Mouse (Mus musculus) heart, adult 2 months (tissue): ENCODE results near the gene Ccdc189. TPM values are rescaled to one million over a fixed set of nuclear protein-coding genes. Genes with fewer than 3 reads are reported as not detected.

ENCODE experiments used
- DNase-seq, 2 experiments: peaks; one replicate each; pipeline ENCODE4 v3.0.0; 2021
- H3K27ac ChIP-seq: fragments of 200-600 bp; 2 replicates; pipeline ENCODE4 v1.8.1; 2022
- H3K27me3 ChIP-seq: fragments of 200-500 bp; 2 replicates; pipeline ENCODE4 v1.6.1; 2012; ENCODE audit warnings: mild to moderate bottlenecking, low read length, inconsistent platforms, mixed read lengths; ENCODE audit not compliant: control insufficient read depth, insufficient read depth
- H3K36me3 ChIP-seq: fragments of 200-500 bp; 2 replicates; pipeline ENCODE4 v1.6.1; 2012; ENCODE audit warnings: low read length, inconsistent platforms; ENCODE audit not compliant: control insufficient read depth, insufficient read depth
- H3K4me1 ChIP-seq: fragments of 200-500 bp; 2 replicates; pipeline ENCODE4 v1.6.1; 2011; ENCODE audit warnings: low read length; ENCODE audit not compliant: control insufficient read depth, insufficient read depth
- H3K4me3 ChIP-seq: fragments of 200-600 bp; 2 replicates; pipeline ENCODE4 v1.8.1; 2022
- H3K79me2 ChIP-seq: fragments of 200-500 bp; replicated peaks from 2 replicates; pipeline ENCODE4 v1.6.1; 2012; ENCODE audit warnings: mild to moderate bottlenecking, inconsistent platforms, low read length, moderate library complexity, mixed read lengths; ENCODE audit not compliant: control insufficient read depth, insufficient read depth
- H3K9ac ChIP-seq: fragments of 200-500 bp; 2 replicates; pipeline ENCODE4 v1.6.1; 2012; ENCODE audit warnings: low read depth, mild to moderate bottlenecking, control low read depth, inconsistent platforms, low read length, mixed read lengths
- CTCF ChIP-seq: fragments of 200-600 bp; IDR thresholded peaks from 2 replicates; pipeline ENCODE4 v1.8.1; 2022; ENCODE audit warnings: antibody characterized with exemption, mild to moderate bottlenecking, moderate library complexity
- EP300 ChIP-seq: fragments of 200-500 bp; IDR thresholded peaks from 2 replicates; pipeline ENCODE4 v1.6.1; 2011; ENCODE audit warnings: low read depth, low read length, control low read depth; ENCODE audit not compliant: insufficient read depth
- POLR2A ChIP-seq: fragments of 200-500 bp; IDR thresholded peaks from 2 replicates; pipeline ENCODE4 v1.6.1; 2011; ENCODE audit warnings: mild to moderate bottlenecking, low read depth, low read length, control low read depth; ENCODE audit not compliant: insufficient read depth
- WGBS: fragments of 180-500 bp; shearing (Covaris S2); methylation state at CpG from one replicate; pipeline ENCODE4 v1.1.7; 2018; 5-methylcytosine and 5-hydroxymethylcytosine counted together
- intact Hi-C: fragments of 180-260 bp; cut with DNase I; formaldehyde crosslinking; loops from one replicate; pipeline ENCODE4 v1.15.1; 2025
- polyA plus RNA-seq: library from polyadenylated mRNA; depleted of rRNA; stranded (reverse); fragments of >200 nt; gene quantifications from 2 replicates; pipeline ENCODE4 v1.2.3, GENCODE M21; 2012
- total RNA-seq, 2 experiments: library from RNA; stranded (reverse); gene quantifications; 2 replicates each; pipeline ENCODE4 v1.2.3; 2021

Ccdc189 gene
- total and polyA plus RNA-seq, 3 experiments = 10.4 to 11.7 (median 10.6) TPM

DNA sequence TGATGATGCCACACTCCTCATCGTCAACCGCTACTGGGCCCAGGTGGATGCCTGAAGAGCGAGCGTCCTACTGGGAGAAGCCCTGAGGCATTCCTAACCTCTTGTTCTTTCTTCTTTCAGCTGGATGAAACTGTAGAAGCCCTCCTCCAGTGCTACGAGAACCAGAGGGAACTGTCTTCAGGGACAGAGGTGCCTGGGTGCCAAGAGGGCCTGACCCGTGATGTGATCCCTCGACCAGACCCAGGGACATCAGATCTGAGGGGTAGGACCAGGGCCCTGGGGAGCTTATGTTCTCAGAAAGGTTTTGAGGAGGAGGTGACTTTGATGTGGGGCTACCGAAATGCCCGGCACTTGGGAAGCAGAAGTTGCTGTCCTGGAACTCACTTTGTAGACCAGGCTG lies 1.2 kb upstream of the Ccdc189 start:
- DNase-seq = no peak
- peak overlapping the region; percentile 96; the same call in 1 of the 2 replicates for H3K4me3 ChIP-seq
- no peaks in the 10 kb centered on the region for H3K36me3 ChIP-seq
- no peaks in the 10 kb centered on the region for H3K27me3 ChIP-seq
- no peak for TF ChIP-seq CTCF
- TF ChIP-seq EP300 = no peak
- TF ChIP-seq POLR2A = no peak
- H3K9ac ChIP-seq = no peak overlapping the region
- intact Hi-C loops = loop anchor here (2.0 to 5.0 kb wide), 4 partner anchors 17 to 178 kb away; partner anchors contain the start of genes Bcl7c, Orai3, Phkg2 and Srcap
- no peak overlapping the region for H3K27ac ChIP-seq
- peaks cover 8% of the 10 kb centered on the region for H3K4me1 ChIP-seq
- WGBS = 85% methylated on average over 9 of the region's 9 CpGs
- no peaks in the 10 kb centered on the region for H3K79me2 ChIP-seq

GRCm38 (mm10) chr7:127588901-127589300 lies 506 bp upstream of the Ccdc189 start:
- no peaks in the 10 kb centered on the region for H3K36me3 ChIP-seq
- intact Hi-C loops = loop anchor here (2.0 to 5.0 kb wide), 4 partner anchors 16 to 178 kb away; partner anchors contain the start of genes Bcl7c, Orai3, Phkg2 and Srcap
- H3K27ac ChIP-seq = peak overlapping the region; percentile 75
- H3K9ac ChIP-seq = peak overlapping the region; percentile 72
- no peaks in the 10 kb centered on the region for H3K27me3 ChIP-seq
- no peaks in the 10 kb centered on the region for H3K79me2 ChIP-seq
- no peak for TF ChIP-seq POLR2A
- no peak for TF ChIP-seq CTCF
- no peak for TF ChIP-seq EP300
- peaks cover 8% of the 10 kb centered on the region for H3K4me1 ChIP-seq
- DNase-seq = no peak
- 3% methylated on average over 29 of the region's 29 CpGs for WGBS
- H3K4me3 ChIP-seq = peak overlapping the region; percentile 96

DNA sequence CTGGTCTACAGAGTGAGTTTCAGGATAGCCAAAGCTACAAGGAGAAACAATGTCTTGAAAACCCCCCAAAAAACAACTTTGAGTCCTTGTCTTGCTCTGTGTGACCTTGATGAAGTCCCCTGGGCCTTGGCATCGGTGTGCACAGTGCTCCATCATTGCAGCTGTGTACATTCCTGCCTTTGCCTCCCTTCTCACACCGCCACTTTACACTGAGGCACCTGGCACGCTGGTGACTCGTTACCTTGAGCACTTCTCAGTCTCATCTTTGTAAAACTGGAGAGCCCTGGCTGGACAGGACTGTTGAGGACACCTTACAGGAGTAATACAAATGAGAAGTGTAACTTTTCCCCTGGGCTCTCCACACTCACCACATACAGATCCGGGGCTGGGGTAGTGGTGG lies 1.2 kb downstream of the Ccdc189 start:
- peak overlapping the region; percentile 75; the same call in 1 of the 2 replicates for H3K27ac ChIP-seq
- H3K9ac ChIP-seq = no peak overlapping the region
- H3K36me3 ChIP-seq = no peaks in the 10 kb centered on the region
- no peak for TF ChIP-seq EP300
- no peak for TF ChIP-seq POLR2A
- TF ChIP-seq CTCF = no peak
- H3K4me1 ChIP-seq = peaks cover 8% of the 10 kb centered on the region
- H3K79me2 ChIP-seq = no peaks in the 10 kb centered on the region
- no peak overlapping the region for H3K4me3 ChIP-seq
- H3K27me3 ChIP-seq = no peaks in the 10 kb centered on the region
- 62% methylated on average over 5 of the region's 5 CpGs for WGBS
- DNase-seq = no peak
- intact Hi-C loops = loop anchor here (5.0 kb wide), 3 partner anchors 75 to 180 kb away; partner anchors contain the start of genes Bcl7c, Orai3 and Srcap

GRCm38 (mm10) chr7:127586149-127586548 lies 2.2 kb downstream of the Ccdc189 start:
- no peak for DNase-seq
- WGBS = 69% methylated on average over 6 of the region's 6 CpGs
- no peak overlapping the region for H3K4me3 ChIP-seq
- no peaks in the 10 kb centered on the region for H3K79me2 ChIP-seq
- H3K27me3 ChIP-seq = no peaks in the 10 kb centered on the region
- no peak overlapping the region for H3K27ac ChIP-seq
- peaks cover 8% of the 10 kb centered on the region for H3K4me1 ChIP-seq
- intact Hi-C loops = loop anchor here (5.0 kb wide), 3 partner anchors 74 to 181 kb away; partner anchors contain the start of genes Bcl7c, Orai3 and Srcap
- no peaks in the 10 kb centered on the region for H3K36me3 ChIP-seq
- TF ChIP-seq EP300 (no peak), POLR2A (no peak), CTCF (no peak)
- H3K9ac ChIP-seq = no peak overlapping the region

DNA sequence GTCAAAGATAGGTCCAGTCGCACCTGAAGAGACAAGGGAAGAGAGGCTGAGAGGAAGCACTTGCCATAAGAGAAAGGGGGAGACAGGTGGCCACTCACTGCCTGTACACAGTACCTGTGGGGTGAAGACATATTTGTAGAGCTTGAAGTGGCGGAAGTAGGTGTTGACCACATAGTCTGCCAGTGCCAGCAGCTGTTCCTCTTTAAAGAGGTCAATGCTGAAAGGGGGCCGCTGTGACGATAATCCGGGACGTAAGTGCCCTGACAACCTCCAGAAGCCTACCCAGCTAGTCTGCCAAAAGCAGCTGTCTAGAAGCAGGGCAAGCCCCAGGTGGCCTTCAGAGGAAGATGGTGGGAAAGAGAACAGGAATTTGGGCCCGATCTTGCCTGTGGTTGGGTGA lies 3.4 kb downstream of the Ccdc189 start:
- Histone ChIP-seq H3K9ac (no peak overlapping the region), H3K4me3 (no peak overlapping the region), H3K36me3 (no peaks in the 10 kb centered on the region), H3K27me3 (no peaks in the 10 kb centered on the region), H3K4me1 (peaks cover 8% of the 10 kb centered on the region), H3K79me2 (no peaks in the 10 kb centered on the region), H3K27ac (no peak overlapping the region)
- intact Hi-C loops = loop anchor here (5.0 kb wide), 3 partner anchors 73 to 182 kb away; partner anchors contain the start of genes Bcl7c, Orai3 and Srcap
- WGBS = 77% methylated on average over 7 of the region's 7 CpGs
- TF ChIP-seq CTCF (no peak), EP300 (no peak), POLR2A (no peak)
- no peak for DNase-seq

GRCm38 (mm10) chr7:127583260-127583659 lies 5.1 kb downstream of the Ccdc189 start:
- no peaks in the 10 kb centered on the region for H3K79me2 ChIP-seq
- WGBS = 91% methylated on average over 6 of the region's 6 CpGs
- no peak overlapping the region for H3K4me3 ChIP-seq
- no peak overlapping the region for H3K27ac ChIP-seq
- H3K27me3 ChIP-seq = no peaks in the 10 kb centered on the region
- no peak overlapping the region for H3K9ac ChIP-seq
- H3K36me3 ChIP-seq = no peaks in the 10 kb centered on the region
- H3K4me1 ChIP-seq = peaks cover 3% of the 10 kb centered on the region
- intact Hi-C loops = no loop called here
- no peak for TF ChIP-seq EP300
- no peak for DNase-seq
